Mouse (Mus musculus) hindbrain, postnatal 0 days (tissue): ENCODE measurements around the gene Lmx1a. TPM values are rescaled to one million over a fixed set of nuclear protein-coding genes. Genes with fewer than 3 reads are reported as not detected.

Experiments
- ATAC-seq: fragments of 200-750 bp; cut with Nextera tagmentation; 2 replicates; pipeline ENCODE4 v1.8.0; 2017; ENCODE audit warnings: mild to moderate bottlenecking, moderate TSS enrichment, moderate library complexity
- DNase-seq: peaks from one replicate; pipeline ENCODE4 v3.0.0-alpha.2; 2015; ENCODE audit warnings: low spot score
- H3K27ac ChIP-seq: fragments of 300-500 bp; sonication (generic); 2 replicates; pipeline ENCODE4 v1.5.1; 2014; ENCODE audit warnings: mild to moderate bottlenecking
- H3K27me3 ChIP-seq: fragments of 300-500 bp; sonication (generic); 2 replicates; pipeline ENCODE4 v1.6.1; 2014; ENCODE audit warnings: low read length, mixed read lengths; ENCODE audit not compliant: insufficient read depth
- H3K36me3 ChIP-seq: fragments of 300-500 bp; sonication (generic); 2 replicates; pipeline ENCODE4 v1.6.1; 2014; ENCODE audit warnings: low read length, mixed read lengths; ENCODE audit not compliant: insufficient read depth
- H3K4me1 ChIP-seq: fragments of 300-500 bp; sonication (generic); 2 replicates; pipeline ENCODE4 v1.6.1; 2014; ENCODE audit warnings: antibody characterized with exemption, low read length, mixed read lengths; ENCODE audit not compliant: insufficient read depth
- H3K4me2 ChIP-seq: fragments of 300-500 bp; sonication (generic); 2 replicates; pipeline ENCODE4 v1.6.1; 2014; ENCODE audit warnings: low read depth, mild to moderate bottlenecking, low read length, moderate library complexity, mixed read lengths
- H3K4me3 ChIP-seq: fragments of 300-500 bp; sonication (generic); 2 replicates; pipeline ENCODE4 v1.5.1; 2014; ENCODE audit warnings: low read length
- H3K9ac ChIP-seq: fragments of 300-500 bp; sonication (generic); replicated peaks from 2 replicates; pipeline ENCODE4 v1.6.1; 2014; ENCODE audit warnings: mild to moderate bottlenecking, low read length, moderate library complexity, mixed read lengths
- H3K9me3 ChIP-seq: fragments of 300-500 bp; sonication (generic); 2 replicates; pipeline ENCODE4 v1.6.1; 2016; ENCODE audit warnings: low read length, mixed read lengths
- CTCF ChIP-seq: IDR thresholded peaks from 2 replicates; pipeline ENCODE4 v1.5.1; 2016; ENCODE audit warnings: antibody characterized with exemption, control low read depth, low read depth
- WGBS: fragments of 180-500 bp; shearing (Covaris S2); extraction: QIAGEN DNeasy Blood & Tissue Kit; methylation state at CpG from one replicate; pipeline ENCODE4 v1.1.7; 2014; 5-methylcytosine and 5-hydroxymethylcytosine counted together
- polyA plus RNA-seq: library from polyadenylated mRNA; unstranded; fragments of >200 nt; fragmentation: Nextera tagmentation; extraction: Ambion mirVana; gene quantifications from 2 replicates; pipeline ENCODE4 v1.2.1, GENCODE M21; 2015
- total RNA-seq: library from RNA; depleted of rRNA; stranded (reverse); fragments of >200 nt; gene quantifications from 2 replicates; pipeline ENCODE4 v1.2.3, GENCODE M21; 2014

The Lmx1a gene
- total and polyA plus RNA-seq, 2 experiments from 2014 or later = 5.7 to 12.5 TPM

GRCm38 (mm10) chr1:167790688-167791087 is 101.7 kb downstream of the Lmx1a start:
- TF ChIP-seq CTCF = no peak
- H3K9ac ChIP-seq = no peak overlapping the region
- H3K27ac ChIP-seq = no peak overlapping the region
- ATAC-seq = no peak
- no peaks in the 10 kb centered on the region for H3K4me1 ChIP-seq
- no peak overlapping the region for H3K4me3 ChIP-seq
- DNase-seq = no peak
- H3K4me2 ChIP-seq = no peak overlapping the region
- no peaks in the 10 kb centered on the region for H3K9me3 ChIP-seq
- no peaks in the 10 kb centered on the region for H3K36me3 ChIP-seq
- H3K27me3 ChIP-seq = no peaks in the 10 kb centered on the region
- 70% methylated on average over 3 of the region's 3 CpGs for WGBS

GRCm38 (mm10) chr1:167791221-167791620 is 102.2 kb downstream of the Lmx1a start:
- TF ChIP-seq CTCF = no peak
- no peak overlapping the region for H3K27ac ChIP-seq
- H3K4me3 ChIP-seq = no peak overlapping the region
- no peaks in the 10 kb centered on the region for H3K36me3 ChIP-seq
- no peak overlapping the region for H3K4me2 ChIP-seq
- H3K9me3 ChIP-seq = no peaks in the 10 kb centered on the region
- WGBS = 73% methylated on average over 11 of the region's 11 CpGs
- no peak for DNase-seq
- no peaks in the 10 kb centered on the region for H3K4me1 ChIP-seq
- H3K27me3 ChIP-seq = no peaks in the 10 kb centered on the region
- ATAC-seq = no peak
- no peak overlapping the region for H3K9ac ChIP-seq

- no peaks in the 10 kb centered on the region for H3K36me3 ChIP-seq
- no peak for ATAC-seq
- no peaks in the 10 kb centered on the region for H3K9me3 ChIP-seq
- H3K4me2 ChIP-seq = peak overlapping the region; percentile 83
- peak overlapping the region; percentile 75; the same call in 1 of the 2 replicates for H3K27ac ChIP-seq
- H3K4me3 ChIP-seq = no peak overlapping the region
- 31% methylated on average over 4 of the region's 4 CpGs for WGBS
- DNase-seq = no peak
- H3K27me3 ChIP-seq = no peaks in the 10 kb centered on the region
- TF ChIP-seq CTCF = no peak
- no peaks in the 10 kb centered on the region for H3K4me1 ChIP-seq
- no peak overlapping the region for H3K9ac ChIP-seq
These were observed 112.9 kb downstream of the Lmx1a start for GRCm38 (mm10) chr1:167801923-167802322.

- H3K9me3 ChIP-seq = no peaks in the 10 kb centered on the region
- H3K4me3 ChIP-seq = peak overlapping the region; percentile 48
- H3K36me3 ChIP-seq = no peaks in the 10 kb centered on the region
- H3K27ac ChIP-seq = peak overlapping the region; percentile 75
- WGBS = under 1% methylated on average over 59 of the region's 59 CpGs
- peak overlapping the region; percentile 83 for H3K4me2 ChIP-seq
- H3K4me1 ChIP-seq = no peaks in the 10 kb centered on the region
- TF ChIP-seq CTCF = no peak
- DNase-seq (peak; percentile 80), ATAC-seq (peak; percentile 84)
- H3K9ac ChIP-seq = peak overlapping the region; percentile 54; the same call in 1 of the 2 replicates
- H3K27me3 ChIP-seq = no peaks in the 10 kb centered on the region
These were observed 113.7 kb downstream of the Lmx1a start for GRCm38 (mm10) chr1:167802510-167803271.

GRCm38 (mm10) chr1:167803351-167803981 is 114.4 kb downstream of the Lmx1a start:
- Histone ChIP-seq H3K4me1 (no peaks in the 10 kb centered on the region), H3K4me2 (peak overlapping the region; percentile 83), H3K9me3 (no peaks in the 10 kb centered on the region), H3K4me3 (peak overlapping the region; percentile 48), H3K9ac (peak overlapping the region; percentile 54; the same call in 1 of the 2 replicates), H3K27me3 (no peaks in the 10 kb centered on the region), H3K27ac (peak overlapping the region; percentile 75), H3K36me3 (no peaks in the 10 kb centered on the region)
- no peak for TF ChIP-seq CTCF
- DNase-seq = no peak
- ATAC-seq = 0 out of 2 replicates have a peak, but pooled peaks have one; percentile 16
- WGBS = 8% methylated on average over 10 of the region's 10 CpGs

GRCm38 (mm10) chr1:167804836-167805235 is 115.8 kb downstream of the Lmx1a start:
- Histone ChIP-seq H3K27me3 (no peaks in the 10 kb centered on the region), H3K4me2 (no peak overlapping the region), H3K4me1 (no peaks in the 10 kb centered on the region), H3K4me3 (no peak overlapping the region), H3K36me3 (no peaks in the 10 kb centered on the region), H3K27ac (no peak overlapping the region), H3K9ac (no peak overlapping the region), H3K9me3 (no peaks in the 10 kb centered on the region)
- WGBS = 63% methylated on average over 7 of the region's 7 CpGs
- TF ChIP-seq CTCF = no peak
- DNase-seq (no peak), ATAC-seq (no peak)

- 73% methylated on average over 4 of the region's 4 CpGs for WGBS
- no peak for ATAC-seq
These were observed 122.1 kb downstream of the Lmx1a start for GRCm38 (mm10) chr1:167811141-167811540.

More at GRCm38 (mm10) chr1:167811141-167811540, 122.1 kb downstream of the Lmx1a start:
- no peaks in the 10 kb centered on the region for H3K36me3 ChIP-seq
- H3K4me3 ChIP-seq = no peak overlapping the region
- H3K9ac ChIP-seq = no peak overlapping the region
- H3K27ac ChIP-seq = no peak overlapping the region
- no peak overlapping the region for H3K4me2 ChIP-seq
- no peaks in the 10 kb centered on the region for H3K9me3 ChIP-seq
- no peaks in the 10 kb centered on the region for H3K27me3 ChIP-seq
- no peak for DNase-seq
- TF ChIP-seq CTCF = no peak
- H3K4me1 ChIP-seq = no peaks in the 10 kb centered on the region
